Mouse (Mus musculus) heart, adult 2 months (tissue): Measurements from ENCODE around the gene Ttll10. TPM values are rescaled to one million over a fixed set of nuclear protein-coding genes. Genes with fewer than 3 reads are reported as not detected.

Experiments
- DNase-seq, 2 experiments: peaks; one replicate each; pipeline ENCODE4 v3.0.0; 2021
- H3K27ac ChIP-seq: fragments of 200-600 bp; 2 replicates; pipeline ENCODE4 v1.8.1; 2022
- H3K27me3 ChIP-seq: fragments of 200-500 bp; 2 replicates; pipeline ENCODE4 v1.6.1; 2012; ENCODE audit warnings: mild to moderate bottlenecking, low read length, inconsistent platforms, mixed read lengths; ENCODE audit not compliant: control insufficient read depth, insufficient read depth
- H3K36me3 ChIP-seq: fragments of 200-500 bp; 2 replicates; pipeline ENCODE4 v1.6.1; 2012; ENCODE audit warnings: low read length, inconsistent platforms; ENCODE audit not compliant: control insufficient read depth, insufficient read depth
- H3K4me1 ChIP-seq: fragments of 200-500 bp; 2 replicates; pipeline ENCODE4 v1.6.1; 2011; ENCODE audit warnings: low read length; ENCODE audit not compliant: control insufficient read depth, insufficient read depth
- H3K4me3 ChIP-seq: fragments of 200-600 bp; 2 replicates; pipeline ENCODE4 v1.8.1; 2022
- H3K79me2 ChIP-seq: fragments of 200-500 bp; replicated peaks from 2 replicates; pipeline ENCODE4 v1.6.1; 2012; ENCODE audit warnings: mild to moderate bottlenecking, inconsistent platforms, low read length, moderate library complexity, mixed read lengths; ENCODE audit not compliant: control insufficient read depth, insufficient read depth
- H3K9ac ChIP-seq: fragments of 200-500 bp; 2 replicates; pipeline ENCODE4 v1.6.1; 2012; ENCODE audit warnings: low read depth, mild to moderate bottlenecking, control low read depth, inconsistent platforms, low read length, mixed read lengths
- CTCF ChIP-seq: fragments of 200-600 bp; IDR thresholded peaks from 2 replicates; pipeline ENCODE4 v1.8.1; 2022; ENCODE audit warnings: antibody characterized with exemption, mild to moderate bottlenecking, moderate library complexity
- EP300 ChIP-seq: fragments of 200-500 bp; IDR thresholded peaks from 2 replicates; pipeline ENCODE4 v1.6.1; 2011; ENCODE audit warnings: low read depth, low read length, control low read depth; ENCODE audit not compliant: insufficient read depth
- POLR2A ChIP-seq: fragments of 200-500 bp; IDR thresholded peaks from 2 replicates; pipeline ENCODE4 v1.6.1; 2011; ENCODE audit warnings: mild to moderate bottlenecking, low read depth, low read length, control low read depth; ENCODE audit not compliant: insufficient read depth
- WGBS: fragments of 180-500 bp; shearing (Covaris S2); methylation state at CpG from one replicate; pipeline ENCODE4 v1.1.7; 2018; 5-methylcytosine and 5-hydroxymethylcytosine counted together
- intact Hi-C: fragments of 180-260 bp; cut with DNase I; formaldehyde crosslinking; loops from one replicate; pipeline ENCODE4 v1.15.1; 2025
- polyA plus RNA-seq: library from polyadenylated mRNA; depleted of rRNA; stranded (reverse); fragments of >200 nt; gene quantifications from 2 replicates; pipeline ENCODE4 v1.2.3, GENCODE M21; 2012
- total RNA-seq, 2 experiments: library from RNA; stranded (reverse); gene quantifications; 2 replicates each; pipeline ENCODE4 v1.2.3; 2021

Ttll10 gene
- total and polyA plus RNA-seq, 3 experiments, result 1.1 TPM; not detected in 2

DNA sequence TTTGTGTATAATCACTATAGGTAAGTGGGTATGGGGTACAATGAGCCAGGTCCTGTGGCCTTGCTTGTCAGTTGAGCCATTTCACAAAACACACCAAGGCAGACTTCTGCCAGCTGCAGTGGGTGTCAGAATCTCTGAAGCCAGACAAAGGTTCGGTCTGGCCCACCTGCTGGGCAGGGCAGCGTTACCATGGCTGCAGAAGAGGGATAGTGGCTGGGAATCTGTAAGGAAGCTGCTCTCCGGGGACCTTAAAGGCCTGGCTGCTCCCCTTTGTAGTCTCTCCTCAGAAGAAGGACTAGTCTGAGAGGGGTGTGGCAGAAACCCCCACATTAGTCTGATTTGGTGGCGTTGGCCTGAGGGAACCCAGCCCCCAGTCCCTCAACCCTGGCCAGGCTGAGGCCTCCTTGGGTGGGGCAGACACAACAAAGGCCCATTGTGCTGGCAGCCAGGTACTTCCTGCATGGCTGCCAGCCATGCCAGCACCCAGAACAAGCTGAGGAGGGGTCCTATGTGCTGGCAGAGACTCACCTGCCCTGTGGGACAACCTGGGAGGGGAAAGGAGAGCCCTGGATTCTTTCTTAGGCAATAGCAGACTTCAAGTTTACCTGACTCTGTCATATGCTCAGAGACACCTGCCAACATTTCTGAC lies 4.8 kb upstream of the Ttll10 start:
- WGBS, result 62% methylated on average over 4 of the region's 4 CpGs
- Histone ChIP-seq H3K36me3 (no peaks in the 10 kb centered on the region), H3K27ac (no peak overlapping the region), H3K4me3 (no peak overlapping the region), H3K4me1 (0 out of 2 replicates have a peak, but pooled peaks cover 2% of the 10 kb centered on the region), H3K79me2 (no peaks in the 10 kb centered on the region), H3K9ac (no peak overlapping the region), H3K27me3 (no peaks in the 10 kb centered on the region)
- TF ChIP-seq CTCF (no peak), POLR2A (no peak), EP300 (no peak)
- no peak for DNase-seq
- intact Hi-C loops, result no loop called here

DNA sequence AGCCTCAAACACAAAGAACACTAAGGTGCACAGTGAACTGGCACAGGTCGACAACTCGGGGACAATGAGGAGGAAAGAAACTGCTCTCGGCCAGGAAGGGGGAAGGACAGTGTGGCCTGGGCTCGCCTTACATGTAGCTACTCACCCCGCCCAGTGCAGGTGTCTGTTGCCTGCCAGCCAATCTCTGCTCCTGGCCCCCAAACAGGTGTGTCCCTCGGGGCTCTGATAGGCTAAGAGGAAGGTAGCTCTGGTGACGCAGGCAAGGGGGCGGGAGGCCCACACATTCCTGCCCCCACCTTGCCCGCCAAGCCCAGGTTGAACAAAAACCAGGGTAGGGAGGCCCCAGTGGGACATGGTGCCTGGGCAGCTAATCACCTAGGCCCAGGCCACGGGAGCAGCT lies 499 bp upstream of the Ttll10 start:
- Histone ChIP-seq H3K27me3 (no peaks in the 10 kb centered on the region), H3K9ac (no peak overlapping the region), H3K79me2 (no peaks in the 10 kb centered on the region), H3K4me3 (no peak overlapping the region), H3K27ac (no peak overlapping the region), H3K4me1 (no peaks in the 10 kb centered on the region), H3K36me3 (no peaks in the 10 kb centered on the region)
- DNase-seq, result no peak
- TF ChIP-seq CTCF, result no peak
- TF ChIP-seq EP300, result no peak
- no peak for TF ChIP-seq POLR2A
- intact Hi-C loops, result no loop called here
- WGBS, result 54% methylated on average over 10 of the region's 10 CpGs

DNA sequence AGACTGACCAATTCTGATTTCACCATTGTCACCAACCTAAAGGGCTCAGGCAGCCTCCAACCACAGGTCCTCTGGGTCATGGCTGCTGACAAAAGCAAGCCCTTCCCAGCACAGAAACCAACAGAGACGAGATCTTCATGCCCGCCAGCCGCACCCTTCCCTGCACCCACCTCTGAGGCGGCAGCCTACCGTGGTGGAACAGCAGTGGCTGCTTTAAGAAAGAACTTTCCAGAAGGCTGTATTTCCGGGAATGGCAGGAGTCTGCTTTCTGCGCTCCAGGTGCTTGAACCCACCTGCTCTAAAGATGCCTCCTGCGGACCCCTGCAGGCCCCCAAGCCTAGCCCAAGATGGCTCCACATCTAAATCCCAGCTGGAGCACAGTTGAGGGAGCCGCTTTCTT lies 388 bp downstream of the Ttll10 start:
- Histone ChIP-seq H3K36me3 (no peaks in the 10 kb centered on the region), H3K9ac (no peak overlapping the region), H3K27ac (no peak overlapping the region), H3K79me2 (no peaks in the 10 kb centered on the region), H3K4me3 (no peak overlapping the region), H3K27me3 (no peaks in the 10 kb centered on the region), H3K4me1 (no peaks in the 10 kb centered on the region)
- no peak for DNase-seq
- intact Hi-C loops, result no loop called here
- TF ChIP-seq POLR2A (no peak), EP300 (no peak), CTCF (no peak)
- WGBS, result 71% methylated on average over 9 of the region's 9 CpGs

DNA sequence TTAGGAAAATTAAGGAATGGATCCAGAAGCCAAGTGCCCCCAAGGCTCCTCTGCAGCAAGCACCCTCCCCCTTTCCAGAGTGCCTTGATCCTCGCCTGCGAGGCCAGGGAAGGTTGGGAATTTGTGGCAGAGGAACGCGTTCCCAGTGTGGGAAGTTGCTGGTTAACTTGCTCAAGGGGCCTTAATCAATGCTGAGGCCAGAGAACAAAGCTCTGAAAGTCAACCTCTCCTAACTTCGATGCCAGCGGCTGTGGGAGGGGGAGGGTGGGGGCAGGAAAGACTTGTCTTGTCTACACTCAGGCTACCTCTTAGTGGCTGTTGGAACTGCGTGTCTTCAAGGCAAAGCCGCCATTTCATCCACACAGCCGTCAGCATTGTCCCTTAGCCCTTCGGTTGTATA lies 1.5 kb downstream of the Ttll10 start:
- Histone ChIP-seq H3K27ac (no peak overlapping the region), H3K4me1 (no peaks in the 10 kb centered on the region), H3K4me3 (no peak overlapping the region), H3K79me2 (no peaks in the 10 kb centered on the region), H3K36me3 (no peaks in the 10 kb centered on the region), H3K27me3 (no peaks in the 10 kb centered on the region), H3K9ac (no peak overlapping the region)
- 77% methylated on average over 10 of the region's 10 CpGs for WGBS
- DNase-seq, result no peak
- TF ChIP-seq POLR2A (no peak), CTCF (no peak), EP300 (no peak)
- intact Hi-C loops, result no loop called here

DNA sequence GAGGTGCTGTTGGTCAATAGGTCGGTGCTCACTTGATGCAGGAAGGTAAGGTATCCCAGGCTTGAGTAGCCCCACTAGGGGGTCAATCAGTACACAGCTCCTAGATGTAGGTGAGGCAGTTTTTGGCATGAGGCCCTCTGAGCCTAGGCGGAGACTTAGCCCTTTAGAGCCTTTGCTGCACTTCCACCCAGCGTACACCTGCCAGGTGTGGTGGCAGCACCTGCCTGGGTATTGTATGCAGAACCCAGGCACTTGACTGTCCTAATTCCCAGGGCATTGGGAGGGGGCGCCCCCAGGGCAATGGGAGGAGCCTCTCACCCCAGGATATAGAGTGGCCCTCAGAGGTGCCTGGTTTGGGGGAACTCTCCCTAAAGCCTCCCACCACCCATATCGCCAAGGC lies 4.0 kb downstream of the Ttll10 start:
- intact Hi-C loops, result no loop called here
- no peak for TF ChIP-seq CTCF
- no peak for TF ChIP-seq EP300
- Histone ChIP-seq H3K27ac (no peak overlapping the region), H3K36me3 (no peaks in the 10 kb centered on the region), H3K4me1 (no peaks in the 10 kb centered on the region), H3K4me3 (no peak overlapping the region), H3K9ac (no peak overlapping the region), H3K79me2 (no peaks in the 10 kb centered on the region), H3K27me3 (no peaks in the 10 kb centered on the region)
- no peak for DNase-seq
- WGBS, result 82% methylated on average over 5 of the region's 5 CpGs

DNA sequence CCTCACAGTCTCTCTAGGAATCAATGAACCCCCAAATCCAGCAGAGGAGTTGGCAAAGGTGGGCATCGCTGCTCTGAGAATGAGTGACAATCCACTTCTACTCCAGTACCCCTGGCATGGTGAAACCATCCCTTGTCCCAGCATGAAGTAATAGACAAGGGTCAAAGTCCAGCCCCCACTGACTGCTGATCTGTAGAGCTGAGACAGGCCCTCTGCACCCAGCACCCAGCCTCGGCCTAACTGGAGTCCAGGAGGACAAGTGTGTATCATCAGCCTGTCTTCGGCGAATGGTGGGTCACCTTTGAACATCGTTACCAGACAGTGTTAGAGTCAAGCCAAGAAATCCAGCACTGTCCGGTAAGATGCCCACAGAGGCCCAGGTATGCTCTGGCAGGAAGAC lies 4.6 kb downstream of the Ttll10 start:
- TF ChIP-seq POLR2A (no peak), EP300 (no peak), CTCF (no peak)
- no peaks in the 10 kb centered on the region for H3K27me3 ChIP-seq
- intact Hi-C loops, result no loop called here
- 95% methylated on average over 6 of the region's 6 CpGs for WGBS
- no peak overlapping the region for H3K27ac ChIP-seq
- H3K79me2 ChIP-seq, result no peaks in the 10 kb centered on the region
- DNase-seq, result no peak
- H3K4me1 ChIP-seq, result no peaks in the 10 kb centered on the region
- H3K4me3 ChIP-seq, result no peak overlapping the region
- no peak overlapping the region for H3K9ac ChIP-seq
- no peaks in the 10 kb centered on the region for H3K36me3 ChIP-seq
